Mouse (Mus musculus): ENCODE data around the gene Fkbp8. TPM values are rescaled to one million over a fixed set of nuclear protein-coding genes. Genes with fewer than 3 reads are reported as not detected.
A peak's percentile ranks its signal among the peaks of the same experiment; 100 is the strongest.

Gene Fkbp8
- total and polyA plus RNA-seq, 3 experiments: 176 to 266 (median 178) TPM

DNA sequence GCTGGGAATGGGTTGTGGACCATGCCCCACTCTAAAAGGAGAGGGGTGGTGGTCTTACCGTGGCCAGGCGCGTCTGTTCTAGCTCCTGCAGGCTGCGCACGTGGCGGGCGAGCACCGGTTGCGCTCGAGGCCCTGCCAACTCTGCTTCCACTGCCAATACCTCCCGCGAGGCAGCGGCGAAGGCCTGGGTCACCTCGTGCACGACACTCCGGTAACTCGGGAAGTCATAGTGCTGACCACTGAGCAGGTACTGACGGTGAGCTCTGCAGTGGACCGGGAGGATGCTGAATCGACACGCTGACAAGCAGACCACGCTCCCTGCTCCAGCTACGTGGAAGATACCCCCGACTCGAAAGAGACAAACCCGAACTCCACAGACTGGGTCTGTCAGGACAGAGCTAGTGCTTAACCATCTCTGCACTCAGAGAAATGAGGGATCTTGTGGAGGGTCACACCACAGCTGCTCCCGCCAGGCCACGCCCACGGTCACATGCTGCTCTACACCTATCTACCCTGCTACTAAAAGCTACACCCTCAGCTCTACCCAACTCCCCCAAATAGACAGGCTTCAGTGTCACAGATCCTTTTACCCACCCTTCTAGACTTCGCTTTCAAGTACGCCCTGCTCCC is 21.7 kb upstream of the Fkbp8 start:
- H3K27ac ChIP-seq (ENCODE audit: insufficient read depth, low read depth): peak overlapping the region; percentile 70; the same call in 1 of the 2 replicates
- H3K4me3 ChIP-seq (replicated peaks in 1 of 3; ENCODE audit: low read depth in 2 of 3, low read length in 2 of 3, poor library complexity in 1 of 3): peak overlapping the region; percentile 55 to 74 (median 61)
- peak overlapping the region; percentile 89 for H3K4me2 ChIP-seq (ENCODE audit: insufficient read depth, low read depth, poor library complexity, severe bottlenecking)
- peaks cover 24% of the 10 kb centered on the region for H3K79me2 ChIP-seq (replicated peaks; ENCODE audit: control insufficient read depth, extremely low read depth, insufficient read depth, poor library complexity, severe bottlenecking)
- peaks cover 21 to 46% of the 10 kb centered on the region in 2 experiments for H3K36me3 ChIP-seq (replicated peaks in 1 of 2; ENCODE audit: control insufficient read depth in 1 of 2, insufficient read depth in 1 of 2, low read length in 1 of 2)
- H3K9me3 ChIP-seq (replicated peaks; ENCODE audit: low read length): no peaks in the 10 kb centered on the region
- in situ Hi-C loops (cut with MboI; ENCODE audit: low pct_ligation_motif_present, low pct_unique_long_range_greater_than_20kb, low sequenced_read_pairs): loop anchor here (10.0 kb wide), 1 partner anchor 91 kb away; no protein-coding TSS in a partner anchor
- H3K4me1 ChIP-seq (ENCODE audit: control insufficient read depth in 1 of 2, insufficient read depth in 2 of 2): peaks cover 18 to 49% of the 10 kb centered on the region in 2 experiments
- TF ChIP-seq POLR2AphosphoS2 (IDR thresholded peaks at IDR 0.05; ENCODE audit: low read depth, low read length) (no peak), USF2 (conservative IDR thresholded peaks at IDR 0.05; ENCODE audit: low read depth, low read length) (peak; percentile 60), USF1 (IDR thresholded peaks at IDR 0.05; ENCODE audit: low read depth, low read length) (peak; percentile 64)
- no peak for DNase-seq (ENCODE audit: extremely low read depth)
- dilution Hi-C loops (cut with MboI; ENCODE audit: extremely low pct_ligation_motif_present, extremely low pct_unique_long_range_greater_than_20kb, low sequenced_read_pairs): no loop called here
- H3K27me3 ChIP-seq (replicated peaks): no peaks in the 10 kb centered on the region
- H3K9ac ChIP-seq (ENCODE audit: insufficient read depth, low read depth): peak overlapping the region; percentile 91; the same call in 1 of the 2 replicates

DNA sequence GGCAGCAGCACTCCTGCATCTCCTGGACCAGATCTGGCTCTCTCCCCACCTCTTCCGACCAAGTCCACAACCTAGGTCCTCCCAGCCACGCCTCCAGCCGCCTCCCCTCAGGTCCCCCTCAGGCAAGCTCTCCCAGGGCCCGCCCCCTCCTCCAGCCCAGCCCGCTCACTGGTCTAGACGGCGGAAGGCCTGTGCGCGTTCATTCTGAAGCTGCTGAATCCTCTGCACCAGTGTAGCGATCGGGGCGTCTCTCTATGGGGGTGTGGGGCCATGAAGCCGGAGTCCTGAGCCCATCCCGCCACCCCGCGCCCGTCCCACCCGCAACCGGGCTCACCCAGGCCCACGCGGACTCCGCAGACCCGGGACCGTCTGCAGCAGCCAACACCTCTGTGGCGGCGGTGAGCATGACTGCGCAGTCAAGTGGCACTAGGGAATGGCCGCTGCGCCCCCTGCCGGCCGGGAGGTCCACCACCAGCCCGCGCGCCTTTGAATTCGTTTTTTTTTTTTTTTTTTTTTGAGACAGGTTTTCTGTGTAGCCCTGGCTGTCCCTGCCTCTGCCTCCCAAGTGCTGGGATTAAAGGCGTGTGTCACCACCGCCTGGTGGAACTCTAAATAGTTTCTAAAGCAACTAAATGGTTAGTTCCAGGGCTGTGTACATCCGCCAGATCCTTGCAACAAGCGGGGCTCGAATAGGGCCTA is 21.0 kb upstream of the Fkbp8 start, which contains the start of gene Rex1bd:
Gene Rex1bd, minus strand, starts transcription at position 425 of the 699 bp plus-strand sequence.
- H3K9ac ChIP-seq (ENCODE audit: insufficient read depth, low read depth): peak within 1 kb of the TSS; percentile 91
- in situ Hi-C loops (cut with MboI; ENCODE audit: low pct_ligation_motif_present, low pct_unique_long_range_greater_than_20kb, low sequenced_read_pairs): loop anchor here (10.0 kb wide), 1 partner anchor 92 kb away; no protein-coding TSS in a partner anchor
- H3K27ac ChIP-seq (ENCODE audit: insufficient read depth, low read depth): peak within 1 kb of the TSS; percentile 70
- peaks cover 18 to 44% of the 10 kb centered on the region in 2 experiments for H3K4me1 ChIP-seq (ENCODE audit: control insufficient read depth in 1 of 2, insufficient read depth in 2 of 2)
- H3K27me3 ChIP-seq (replicated peaks): no peaks in the 10 kb centered on the region
- peaks cover 21 to 46% of the 10 kb centered on the region in 2 experiments for H3K36me3 ChIP-seq (replicated peaks in 1 of 2; ENCODE audit: control insufficient read depth in 1 of 2, insufficient read depth in 1 of 2, low read length in 1 of 2)
- H3K79me2 ChIP-seq (replicated peaks; ENCODE audit: control insufficient read depth, extremely low read depth, insufficient read depth, poor library complexity, severe bottlenecking): peaks cover 28% of the 10 kb centered on the region
- DNase-seq (ENCODE audit: extremely low read depth): peak; percentile 96
- H3K4me2 ChIP-seq (ENCODE audit: insufficient read depth, low read depth, poor library complexity, severe bottlenecking): peak within 1 kb of the TSS; percentile 89
- dilution Hi-C loops (cut with MboI; ENCODE audit: extremely low pct_ligation_motif_present, extremely low pct_unique_long_range_greater_than_20kb, low sequenced_read_pairs): no loop called here
- H3K9me3 ChIP-seq (replicated peaks; ENCODE audit: low read length): no peaks in the 10 kb centered on the region
- H3K4me3 ChIP-seq (replicated peaks in 1 of 3; ENCODE audit: low read depth in 2 of 3, low read length in 2 of 3, poor library complexity in 1 of 3): peak within 1 kb of the TSS; percentile 55 to 74 (median 61)
- peak; percentile 98 for TF ChIP-seq ZNF384 (IDR thresholded peaks at IDR 0.05; ENCODE audit: low read depth, low read length)
- no peak; the same call in 1 of the 2 replicates for TF ChIP-seq CHD1 (IDR thresholded peaks at IDR 0.05; ENCODE audit: low read depth, low read length)
- TF ChIP-seq USF2 (conservative IDR thresholded peaks at IDR 0.05; ENCODE audit: low read depth, low read length): no peak
- peak; percentile 85 for TF ChIP-seq ZMIZ1 (IDR thresholded peaks at IDR 0.05; ENCODE audit: low read depth, low read length)
- TF ChIP-seq USF1 (IDR thresholded peaks at IDR 0.05; ENCODE audit: low read depth, low read length): no peak
- TF ChIP-seq MAZ (IDR thresholded peaks at IDR 0.05; ENCODE audit: low read depth, low read length): peak; percentile 84
- no peak; the same call in 1 of the 2 replicates for TF ChIP-seq SMC3 (IDR thresholded peaks at IDR 0.05; ENCODE audit: low read depth, low read length)
- peak; percentile 75 for TF ChIP-seq MXI1 (IDR thresholded peaks at IDR 0.05; ENCODE audit: low read depth, low read length)
- TF ChIP-seq CTCF (conservative IDR thresholded peaks at IDR 0.05 in 1 of 2, IDR thresholded peaks at IDR 0.05 in 1 of 2; ENCODE audit: low read depth in 2 of 2, low read length in 2 of 2): peak in 1 of 2 experiments; percentile 78; a peak in 2 of 4 replicates
- TF ChIP-seq HCFC1 (IDR thresholded peaks at IDR 0.05; ENCODE audit: low read depth, low read length): peak; percentile 79
- TF ChIP-seq IRF4 (IDR thresholded peaks at IDR 0.05; ENCODE audit: low read depth, low read length): no peak
- no peak for TF ChIP-seq JUND (conservative IDR thresholded peaks at IDR 0.05; ENCODE audit: low read depth, low read length)
- peak; percentile 69 for TF ChIP-seq POLR2A (IDR thresholded peaks at IDR 0.05; ENCODE audit: low read depth, low read length)
- TF ChIP-seq MAFK (IDR thresholded peaks at IDR 0.05; ENCODE audit: insufficient replicate concordance, low read length): no peak
- TF ChIP-seq MEF2A (IDR thresholded peaks at IDR 0.05; ENCODE audit: borderline replicate concordance, low read depth, low read length): no peak; the same call in 1 of the 2 replicates
- TF ChIP-seq PAX5 (IDR thresholded peaks at IDR 0.05; ENCODE audit: low read length): no peak
- TF ChIP-seq NRF1 (IDR thresholded peaks at IDR 0.05; ENCODE audit: low read depth, low read length): peak; percentile 56
- peak; percentile 96; the same call in 1 of the 2 replicates for TF ChIP-seq POLR2AphosphoS2 (IDR thresholded peaks at IDR 0.05; ENCODE audit: low read depth, low read length)
- no peak for TF ChIP-seq ZC3H11A (IDR thresholded peaks at IDR 0.05; ENCODE audit: low read depth, low read length)
- TF ChIP-seq EP300 (IDR thresholded peaks at IDR 0.05; ENCODE audit: low read length): no peak
- peak; percentile 32; the same call in 1 of the 2 replicates for TF ChIP-seq GABPA (IDR thresholded peaks at IDR 0.05; ENCODE audit: insufficient replicate concordance, low read depth, low read length)
- no peak; the same call in 1 of the 2 replicates for TF ChIP-seq TCF12 (IDR thresholded peaks at IDR 0.05; ENCODE audit: low read depth, low read length)
- peak; percentile 39; the same call in 1 of the 2 replicates for TF ChIP-seq ELF1 (IDR thresholded peaks at IDR 0.05; ENCODE audit: low read depth, low read length)
- TF ChIP-seq MAX (IDR thresholded peaks at IDR 0.05; ENCODE audit: low read length): no peak
- TF ChIP-seq SIN3A (IDR thresholded peaks at IDR 0.05; ENCODE audit: low read length): peak; percentile 88; the same call in 1 of the 2 replicates
- no peak; the same call in 1 of the 2 replicates for TF ChIP-seq ZKSCAN1 (IDR thresholded peaks at IDR 0.05; ENCODE audit: borderline replicate concordance, low read depth, low read length)
- 0 out of 2 replicates have a peak, but pooled peaks have one; percentile 13 for TF ChIP-seq BHLHE40 (IDR thresholded peaks at IDR 0.05; ENCODE audit: low read depth, low read length)
- no peak for TF ChIP-seq E2F4 (IDR thresholded peaks at IDR 0.05; ENCODE audit: insufficient replicate concordance, low read depth, low read length)
- TF ChIP-seq MYC (IDR thresholded peaks at IDR 0.05; ENCODE audit: low read depth, low read length): 0 out of 2 replicates have a peak, but pooled peaks have one; percentile 8
